Mouse (Mus musculus): Measurements from ENCODE around the gene Ptprh. TPM values are rescaled to one million over a fixed set of nuclear protein-coding genes. Genes with fewer than 3 reads are reported as not detected.
"Not testable (repeated sequence)": the region's sequence is repeated elsewhere in the genome, so short reads cannot be mapped to it uniquely, and the experiment has no call there.

Ptprh gene
- polyA plus RNA-seq, 1 experiment: 1.4 TPM

DNA sequence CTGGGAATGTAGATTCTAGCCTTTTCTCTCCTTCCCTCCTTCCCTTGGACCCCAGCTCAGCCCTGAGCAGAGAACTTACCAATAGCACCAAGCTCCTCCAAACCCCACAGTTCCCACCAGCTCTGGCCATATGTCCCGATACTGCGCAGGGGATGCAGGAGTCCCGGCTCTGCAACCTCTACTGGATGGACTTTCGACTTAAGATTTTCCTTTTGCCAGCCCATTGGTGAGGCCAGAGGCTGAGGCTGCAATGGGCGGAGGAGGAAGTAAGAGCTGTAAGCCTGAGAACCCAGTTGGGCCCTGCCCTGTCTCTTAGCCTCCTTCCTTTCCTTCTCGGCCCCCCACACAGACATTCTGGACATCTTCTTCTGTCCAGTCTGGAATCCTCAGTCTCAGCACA is 872 bp downstream of the Ptprh start:
- TF ChIP-seq POLR2A (IDR thresholded peaks at IDR 0.05; ENCODE audit: borderline replicate concordance, insufficient read depth, low read length) (no peak), CTCF (IDR thresholded peaks at IDR 0.05; ENCODE audit: borderline replicate concordance, insufficient read depth, low read depth, low read length) (no peak)
- no peak for DNase-seq
- Histone ChIP-seq H3K27ac (ENCODE audit: insufficient read depth, low read length) (no peak overlapping the region), H3K4me1 (ENCODE audit: control insufficient read depth, insufficient read depth, low read length) (no peaks in the 10 kb centered on the region), H3K27me3 (ENCODE audit: control insufficient read depth, insufficient read depth, low read length) (no peaks in the 10 kb centered on the region), H3K4me3 (replicated peaks; ENCODE audit: insufficient read depth, low read depth, low read length) (no peak overlapping the region)
- 83% methylated on average over 6 of the region's 6 CpGs for WGBS

DNA sequence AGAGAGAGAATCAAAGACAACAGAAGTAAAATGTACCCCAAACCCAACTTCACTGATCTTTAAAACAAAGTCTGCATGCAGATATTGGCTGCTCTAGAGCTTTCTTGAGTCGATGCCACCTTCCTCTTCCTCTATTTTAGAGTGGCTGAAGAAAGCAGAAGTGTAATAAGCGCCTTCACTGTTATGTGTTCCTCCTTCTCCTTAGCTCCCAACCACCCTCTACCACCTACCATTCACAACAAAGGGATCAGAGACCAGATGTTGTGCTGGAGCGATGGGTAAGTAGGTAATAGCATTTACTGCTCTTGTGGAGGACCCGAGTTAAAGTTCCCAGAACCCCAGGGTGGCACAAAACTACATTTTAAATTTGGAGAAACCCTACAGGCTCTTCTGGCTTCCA is 6.8 kb downstream of the Ptprh start:
- H3K4me1 ChIP-seq (ENCODE audit: control insufficient read depth, insufficient read depth, low read length); DNase-seq; H3K27ac ChIP-seq (ENCODE audit: insufficient read depth, low read length); H3K4me3 ChIP-seq (replicated peaks; ENCODE audit: insufficient read depth, low read depth, low read length); H3K27me3 ChIP-seq (ENCODE audit: control insufficient read depth, insufficient read depth, low read length): not testable (repeated sequence)
- 80% methylated on average over 4 of the region's 4 CpGs for WGBS

DNA sequence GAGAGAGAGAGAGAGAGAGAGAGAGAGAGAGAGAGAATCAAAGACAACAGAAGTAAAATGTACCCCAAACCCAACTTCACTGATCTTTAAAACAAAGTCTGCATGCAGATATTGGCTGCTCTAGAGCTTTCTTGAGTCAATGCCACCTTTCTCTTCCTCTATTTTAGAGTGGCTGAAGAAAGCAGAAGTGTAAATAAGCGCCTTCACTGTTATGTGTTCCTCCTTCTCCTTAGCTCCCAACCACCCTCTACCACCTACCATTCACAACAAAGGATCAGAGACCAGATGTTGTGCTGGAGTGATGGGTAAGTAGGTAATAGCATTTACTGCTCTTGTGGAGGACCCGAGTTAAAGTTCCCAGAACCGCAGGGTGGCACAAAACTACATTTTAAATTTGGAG is 22.4 kb downstream of the Ptprh start:
- WGBS: 79% methylated on average over 3 of the region's 3 CpGs
- H3K4me1 ChIP-seq (ENCODE audit: control insufficient read depth, insufficient read depth, low read length); H3K4me3 ChIP-seq (replicated peaks; ENCODE audit: insufficient read depth, low read depth, low read length); DNase-seq; H3K27me3 ChIP-seq (ENCODE audit: control insufficient read depth, insufficient read depth, low read length); H3K27ac ChIP-seq (ENCODE audit: insufficient read depth, low read length): not testable (repeated sequence)

DNA sequence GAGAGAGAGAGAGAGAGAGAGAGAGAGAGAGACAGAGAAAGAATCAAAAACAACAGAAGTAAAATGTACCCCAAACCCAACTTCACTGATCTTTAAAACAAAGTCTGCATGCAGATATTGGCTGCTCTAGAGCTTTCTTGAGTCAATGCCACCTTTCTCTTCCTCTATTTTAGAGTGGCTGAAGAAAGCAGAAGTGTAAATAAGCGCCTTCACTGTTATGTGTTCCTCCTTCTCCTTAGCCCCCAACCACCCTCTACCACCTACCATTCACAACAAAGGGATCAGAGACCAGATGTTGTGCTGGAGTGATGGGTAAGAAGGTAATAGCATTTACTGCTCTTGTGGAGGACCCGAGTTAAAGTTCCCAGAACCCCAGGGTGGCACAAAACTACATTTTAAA is 31.5 kb downstream of the Ptprh start:
- not testable (repeated sequence) for H3K27me3 ChIP-seq (ENCODE audit: control insufficient read depth, insufficient read depth, low read length); H3K4me1 ChIP-seq (ENCODE audit: control insufficient read depth, insufficient read depth, low read length); H3K27ac ChIP-seq (ENCODE audit: insufficient read depth, low read length); DNase-seq; H3K4me3 ChIP-seq (replicated peaks; ENCODE audit: insufficient read depth, low read depth, low read length)
- WGBS: 65% methylated on average over 2 of the region's 2 CpGs

DNA sequence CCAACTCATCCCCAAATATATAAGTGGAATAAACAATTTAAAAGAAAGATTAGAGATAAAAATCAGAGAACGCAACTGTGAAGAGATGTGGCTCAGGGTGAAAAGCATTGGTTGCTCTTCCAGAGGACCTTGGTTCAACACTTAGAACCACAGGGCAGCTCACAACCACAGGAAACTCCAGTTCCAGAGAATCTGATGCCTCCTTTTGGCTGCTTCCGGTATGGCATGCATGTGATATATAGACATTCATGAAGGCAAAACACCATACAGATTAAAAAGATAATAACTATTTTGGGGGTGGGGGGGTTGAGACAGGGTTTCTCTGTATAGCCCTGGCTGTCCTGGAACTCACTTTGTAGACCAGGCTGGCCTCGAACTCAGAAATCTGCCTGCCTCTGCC is 41.2 kb downstream of the Ptprh start:
- TF ChIP-seq POLR2A (IDR thresholded peaks at IDR 0.05; ENCODE audit: borderline replicate concordance, insufficient read depth, low read length): no peak
- no peak for TF ChIP-seq CTCF (IDR thresholded peaks at IDR 0.05; ENCODE audit: borderline replicate concordance, insufficient read depth, low read depth, low read length)

DNA sequence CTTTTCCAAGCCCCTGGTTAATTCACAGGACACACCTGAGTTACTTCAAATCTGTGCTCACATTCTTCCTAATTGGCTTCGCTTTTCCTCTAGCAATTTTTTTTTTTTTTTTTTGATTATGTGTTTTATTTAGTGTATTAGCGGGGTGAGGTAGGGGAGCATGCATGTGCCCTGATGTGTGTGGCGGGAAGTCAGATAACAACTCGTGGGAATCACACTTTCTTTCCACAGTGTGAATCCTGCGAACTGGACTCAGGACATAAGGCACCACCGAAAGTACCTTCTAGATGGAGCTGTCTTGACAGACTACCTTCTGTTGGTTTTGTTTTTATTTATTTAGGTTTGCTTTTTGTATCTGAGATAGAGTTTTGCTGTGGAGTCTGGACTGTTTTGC is 46.7 kb downstream of the Ptprh start:
- Histone ChIP-seq H3K4me1 (ENCODE audit: control insufficient read depth, insufficient read depth, low read length) (no peaks in the 10 kb centered on the region), H3K4me3 (replicated peaks; ENCODE audit: insufficient read depth, low read depth, low read length) (no peak overlapping the region), H3K27ac (ENCODE audit: insufficient read depth, low read length) (no peak overlapping the region), H3K27me3 (ENCODE audit: control insufficient read depth, insufficient read depth, low read length) (no peaks in the 10 kb centered on the region)
- no peak for DNase-seq
- TF ChIP-seq CTCF (IDR thresholded peaks at IDR 0.05; ENCODE audit: borderline replicate concordance, insufficient read depth, low read depth, low read length) (no peak), POLR2A (IDR thresholded peaks at IDR 0.05; ENCODE audit: borderline replicate concordance, insufficient read depth, low read length) (no peak)
- 61% methylated on average over 6 of the region's 6 CpGs for WGBS

More for the DNA sequence above, 41.2 kb downstream of the Ptprh start:
- no peak for DNase-seq
- Histone ChIP-seq H3K27ac (ENCODE audit: insufficient read depth, low read length) (no peak overlapping the region), H3K4me3 (replicated peaks; ENCODE audit: insufficient read depth, low read depth, low read length) (no peak overlapping the region), H3K27me3 (ENCODE audit: control insufficient read depth, insufficient read depth, low read length) (no peaks in the 10 kb centered on the region), H3K4me1 (ENCODE audit: control insufficient read depth, insufficient read depth, low read length) (no peaks in the 10 kb centered on the region)
- WGBS: 89% methylated on average over 3 of the region's 3 CpGs

DNA sequence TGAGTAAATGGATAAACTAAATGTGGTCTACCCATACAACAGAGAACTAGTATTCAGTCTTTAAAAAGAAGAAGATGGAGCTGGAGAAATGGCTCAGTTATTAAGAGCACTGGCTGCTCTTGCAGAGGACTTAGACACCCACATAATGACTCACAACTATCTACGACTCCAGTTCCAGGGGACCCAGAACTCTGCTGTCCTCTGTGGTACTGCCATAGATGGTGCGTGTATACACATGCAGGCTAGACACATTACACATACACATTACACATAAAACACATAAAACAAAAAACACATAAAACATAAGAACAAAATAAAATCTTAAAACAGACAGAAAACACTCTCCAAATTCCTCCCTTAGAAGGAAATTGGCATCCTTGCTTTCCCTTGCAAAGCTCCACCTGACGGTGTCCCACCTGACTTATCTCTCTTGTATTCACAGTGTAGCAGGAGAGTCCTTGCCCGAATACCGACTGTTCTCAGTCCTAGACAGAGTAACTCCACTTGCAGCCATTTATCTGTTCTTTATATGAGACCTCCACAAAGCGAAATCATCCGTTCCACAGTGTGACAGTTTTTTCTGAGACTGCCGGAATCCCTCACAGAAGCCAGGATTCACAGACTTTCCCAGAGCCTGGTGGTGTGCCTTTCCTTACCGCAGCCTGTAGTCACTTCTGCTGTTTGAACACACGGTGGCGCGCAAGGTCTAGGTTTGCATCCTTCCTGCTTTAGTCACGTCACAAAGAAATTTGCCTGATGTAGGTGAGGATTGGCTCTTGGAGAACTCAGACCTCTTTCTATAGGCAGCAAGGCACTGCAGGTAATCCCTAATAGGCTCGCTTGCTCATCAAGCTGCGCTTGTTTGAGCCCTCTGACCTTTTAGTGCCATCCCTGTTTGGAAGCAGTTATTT is 47.3 kb downstream of the Ptprh start:
- Histone ChIP-seq H3K27me3 (ENCODE audit: control insufficient read depth, insufficient read depth, low read length) (no peaks in the 10 kb centered on the region), H3K4me3 (replicated peaks; ENCODE audit: insufficient read depth, low read depth, low read length) (no peak overlapping the region)
- 17% methylated on average over 15 of the region's 15 CpGs for WGBS

DNA sequence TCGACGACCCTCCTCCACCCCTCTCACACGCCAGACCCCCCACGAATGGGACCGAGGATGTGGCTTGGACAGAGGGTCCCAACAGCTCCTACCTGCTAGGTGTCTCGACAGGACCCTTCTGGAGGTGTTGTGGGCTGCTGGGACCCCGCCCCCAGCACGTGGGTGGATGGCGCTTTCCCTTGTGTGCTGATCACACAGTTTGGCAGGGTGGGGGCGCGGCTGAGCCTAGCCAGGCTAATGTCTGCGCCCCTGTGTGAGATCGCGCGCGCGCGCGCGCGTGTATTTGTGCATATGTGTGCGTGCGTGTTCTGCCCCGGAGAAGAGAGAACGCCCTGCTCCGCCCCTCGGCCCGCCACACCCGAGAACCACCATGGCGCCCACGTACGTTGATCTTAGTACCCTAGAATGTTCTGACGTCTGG is 56.6 kb downstream of the Ptprh start, which contains the start of gene Syt5:
Gene Syt5 (minus strand): TSS at position 321 of the 421 bp plus-strand sequence.
- DNase-seq: peak; percentile 54 to 57
- Histone ChIP-seq H3K4me3 (replicated peaks; ENCODE audit: insufficient read depth, low read depth, low read length) (peak within 1 kb of the TSS; percentile 56), H3K27ac (ENCODE audit: insufficient read depth, low read length) (no peak within 1 kb of the TSS), H3K27me3 (ENCODE audit: control insufficient read depth, insufficient read depth, low read length) (no peaks in the 10 kb centered on the region), H3K4me1 (ENCODE audit: control insufficient read depth, insufficient read depth, low read length) (peaks cover 3% of the 10 kb centered on the region)
- TF ChIP-seq CTCF (IDR thresholded peaks at IDR 0.05; ENCODE audit: borderline replicate concordance, insufficient read depth, low read depth, low read length) (no peak), POLR2A (IDR thresholded peaks at IDR 0.05; ENCODE audit: borderline replicate concordance, insufficient read depth, low read length) (no peak)
- WGBS: 2% methylated on average over 33 of the region's 33 CpGs

More for the DNA sequence above, 47.3 kb downstream of the Ptprh start:
- Histone ChIP-seq H3K4me1 (ENCODE audit: control insufficient read depth, insufficient read depth, low read length) (no peaks in the 10 kb centered on the region), H3K27ac (ENCODE audit: insufficient read depth, low read length) (no peak overlapping the region)
- TF ChIP-seq CTCF (IDR thresholded peaks at IDR 0.05; ENCODE audit: borderline replicate concordance, insufficient read depth, low read depth, low read length): peak; percentile 99
- no peak for TF ChIP-seq POLR2A (IDR thresholded peaks at IDR 0.05; ENCODE audit: borderline replicate concordance, insufficient read depth, low read length)
- DNase-seq: peak; percentile 84 to 86

All from cerebellum, adult 2 months (tissue).